Mouse (Mus musculus) kidney, embryonic 15.5 days (tissue): Measurements from ENCODE around the gene Rad23a. TPM values are rescaled to one million over a fixed set of nuclear protein-coding genes. Genes with fewer than 3 reads are reported as not detected.
"Not testable (repeated sequence)": the region's sequence is repeated elsewhere in the genome, so short reads cannot be mapped to it uniquely, and the experiment has no call there.

Source experiments
- ATAC-seq: fragments of 200-750 bp; cut with Nextera tagmentation; replicated peaks from 2 replicates; pipeline ENCODE4 v1.8.0; 2017; ENCODE audit warnings: moderate TSS enrichment; ENCODE audit not compliant: low FRiP score
- H3K27ac ChIP-seq: fragments of 300-500 bp; sonication (generic); 2 replicates; pipeline ENCODE4 v1.5.1; 2015; ENCODE audit warnings: mild to moderate bottlenecking, inconsistent platforms
- H3K27me3 ChIP-seq: fragments of 300-500 bp; sonication (generic); 2 replicates; pipeline ENCODE4 v1.6.1; 2015; ENCODE audit warnings: inconsistent platforms
- H3K36me3 ChIP-seq: fragments of 300-500 bp; sonication (generic); 2 replicates; pipeline ENCODE4 v1.6.1; 2015; ENCODE audit warnings: inconsistent platforms
- H3K4me1 ChIP-seq: fragments of 300-500 bp; sonication (generic); 2 replicates; pipeline ENCODE4 v1.6.1; 2015; ENCODE audit warnings: inconsistent platforms
- H3K4me2 ChIP-seq: fragments of 300-500 bp; sonication (generic); 2 replicates; pipeline ENCODE4 v1.6.1; 2015; ENCODE audit warnings: moderate library complexity, mild to moderate bottlenecking, inconsistent platforms
- H3K4me3 ChIP-seq: fragments of 300-500 bp; sonication (generic); replicated peaks from 2 replicates; pipeline ENCODE4 v1.5.1; 2015; ENCODE audit warnings: mild to moderate bottlenecking, inconsistent platforms
- H3K9ac ChIP-seq: fragments of 300-500 bp; sonication (generic); 2 replicates; pipeline ENCODE4 v1.6.1; 2015; ENCODE audit warnings: mild to moderate bottlenecking, inconsistent platforms
- H3K9me3 ChIP-seq: fragments of 300-500 bp; sonication (generic); replicated peaks from 2 replicates; pipeline ENCODE4 v1.6.1; 2016; ENCODE audit warnings: inconsistent platforms
- WGBS: fragments of 180-500 bp; shearing (Covaris S2); methylation state at CpG from one replicate; pipeline ENCODE4 v1.1.7; 2015; ENCODE audit warnings: mixed read lengths; 5-methylcytosine and 5-hydroxymethylcytosine counted together
- polyA plus RNA-seq: library from polyadenylated mRNA; unstranded; fragments of >200 nt; fragmentation: Nextera tagmentation; extraction: Ambion mirVana; gene quantifications from 2 replicates; pipeline ENCODE4 v1.2.1, GENCODE M21; 2015

Rad23a gene
- polyA plus RNA-seq, 1 experiment from 2014 or later, result 122 TPM

GRCm38 (mm10) chr8:84837912-84838470, 2.5 kb downstream of the Rad23a start:
- Histone ChIP-seq H3K9ac (no peak overlapping the region), H3K27me3 (no peaks in the 10 kb centered on the region), H3K4me3 (no peak overlapping the region), H3K9me3 (no peaks in the 10 kb centered on the region), H3K36me3 (peaks cover 77% of the 10 kb centered on the region), H3K27ac (peak overlapping the region; percentile 68), H3K4me2 (no peak overlapping the region), H3K4me1 (peaks cover 65% of the 10 kb centered on the region)
- 59% methylated on average over 15 of the region's 15 CpGs for WGBS
- ATAC-seq, result no peak

- Histone ChIP-seq H3K9ac (no peak overlapping the region), H3K4me1 (peaks cover 62% of the 10 kb centered on the region), H3K36me3 (peaks cover 70% of the 10 kb centered on the region), H3K4me3 (no peak overlapping the region), H3K27me3 (no peaks in the 10 kb centered on the region), H3K27ac (peak overlapping the region; percentile 68), H3K9me3 (no peaks in the 10 kb centered on the region), H3K4me2 (no peak overlapping the region)
- 32% methylated on average over 8 of the region's 8 CpGs for WGBS
- ATAC-seq, result peak; percentile 16; the same call in 1 of the 2 replicates
These were observed 3.1 kb downstream of the Rad23a start for GRCm38 (mm10) chr8:84837149-84837911.

- H3K27ac ChIP-seq, result peak overlapping the region; percentile 18; the same call in 1 of the 2 replicates
- 72% methylated on average over 10 of the region's 10 CpGs for WGBS
- no peak for ATAC-seq
These were observed 5.3 kb downstream of the Rad23a start for GRCm38 (mm10) chr8:84834866-84835855.

GRCm38 (mm10) chr8:84834002-84834865, 6.2 kb downstream of the Rad23a start:
- Histone ChIP-seq H3K27me3 (no peaks in the 10 kb centered on the region), H3K4me2 (no peak overlapping the region), H3K9me3 (no peaks in the 10 kb centered on the region), H3K4me3 (no peak overlapping the region), H3K36me3 (peaks cover 57% of the 10 kb centered on the region), H3K9ac (no peak overlapping the region), H3K4me1 (peaks cover 59% of the 10 kb centered on the region), H3K27ac (no peak overlapping the region)
- ATAC-seq, result no peak
- 88% methylated on average over 19 of the region's 19 CpGs for WGBS

More at GRCm38 (mm10) chr8:84834866-84835855, 5.3 kb downstream of the Rad23a start:
- Histone ChIP-seq H3K9ac (no peak overlapping the region), H3K9me3 (no peaks in the 10 kb centered on the region), H3K27me3 (no peaks in the 10 kb centered on the region), H3K36me3 (peaks cover 57% of the 10 kb centered on the region), H3K4me1 (peaks cover 66% of the 10 kb centered on the region), H3K4me3 (no peak overlapping the region), H3K4me2 (no peak overlapping the region)

- peaks cover 46% of the 10 kb centered on the region for H3K36me3 ChIP-seq
- H3K9me3 ChIP-seq, result no peaks in the 10 kb centered on the region
- peak overlapping the region; percentile 68 for H3K4me2 ChIP-seq
- no peaks in the 10 kb centered on the region for H3K27me3 ChIP-seq
- H3K4me1 ChIP-seq, result peaks cover 49% of the 10 kb centered on the region
- ATAC-seq, result no peak
- H3K9ac ChIP-seq, result peak overlapping the region; percentile 96
- peak overlapping the region; percentile 89 for H3K4me3 ChIP-seq
- 55% methylated on average over 10 of the region's 10 CpGs for WGBS
- H3K27ac ChIP-seq, result peak overlapping the region; percentile 94
These were observed 7.4 kb downstream of the Rad23a start for GRCm38 (mm10) chr8:84832759-84833742.

GRCm38 (mm10) chr8:84832034-84832717, 8.3 kb downstream of the Rad23a start:
- under 1% methylated on average over 57 of the region's 59 CpGs for WGBS

GRCm38 (mm10) chr8:84831490-84831889, 9.0 kb downstream of the Rad23a start, which contains the start of gene Gadd45gip1:
Gene Gadd45gip1 (plus strand): TSS chr8:84831522.
- Histone ChIP-seq H3K9ac (peak within 1 kb of the TSS; percentile 96), H3K27ac (peak within 1 kb of the TSS; percentile 94), H3K4me1 (peaks cover 34% of the 10 kb centered on the region), H3K4me2 (peak within 1 kb of the TSS; percentile 68), H3K27me3 (no peaks in the 10 kb centered on the region), H3K36me3 (peaks cover 31% of the 10 kb centered on the region), H3K4me3 (peak within 1 kb of the TSS; percentile 89), H3K9me3 (no peaks in the 10 kb centered on the region)
- no peak for ATAC-seq
- 82% methylated on average over 11 of the region's 11 CpGs for WGBS

More at GRCm38 (mm10) chr8:84832034-84832717, 8.3 kb downstream of the Rad23a start:
- peak overlapping the region; percentile 94 for H3K27ac ChIP-seq
- peak; percentile 59 for ATAC-seq
- peaks cover 37% of the 10 kb centered on the region for H3K36me3 ChIP-seq
- peak overlapping the region; percentile 96 for H3K9ac ChIP-seq
- peaks cover 41% of the 10 kb centered on the region for H3K4me1 ChIP-seq
- no peaks in the 10 kb centered on the region for H3K9me3 ChIP-seq
- H3K4me2 ChIP-seq, result peak overlapping the region; percentile 68
- peak overlapping the region; percentile 89 for H3K4me3 ChIP-seq
- no peaks in the 10 kb centered on the region for H3K27me3 ChIP-seq

- H3K27ac ChIP-seq, H3K9ac ChIP-seq, H3K36me3 ChIP-seq, H3K4me2 ChIP-seq, H3K9me3 ChIP-seq, ATAC-seq, H3K27me3 ChIP-seq, H3K4me3 ChIP-seq: not testable (repeated sequence)
- H3K4me1 ChIP-seq, result peaks cover 10% of the 10 kb centered on the region
- 92% methylated on average over 2 of the region's 2 CpGs for WGBS
These were observed 13.9 kb downstream of the Rad23a start for GRCm38 (mm10) chr8:84826518-84826917.

- H3K4me2 ChIP-seq, result no peak overlapping the region
- WGBS, result 56% methylated on average over 4 of the region's 4 CpGs
These were observed 14.8 kb downstream of the Rad23a start for GRCm38 (mm10) chr8:84825636-84826035.

GRCm38 (mm10) chr8:84823653-84824052, 16.8 kb downstream of the Rad23a start:
- Histone ChIP-seq H3K27ac (no peak overlapping the region), H3K4me2 (peak overlapping the region; percentile 56), H3K27me3 (no peaks in the 10 kb centered on the region), H3K9me3 (no peaks in the 10 kb centered on the region), H3K4me3 (peak overlapping the region; percentile 25), H3K4me1 (peaks cover 9% of the 10 kb centered on the region), H3K36me3 (no peaks in the 10 kb centered on the region), H3K9ac (no peak overlapping the region)
- ATAC-seq, result peak; percentile 80
- 1% methylated on average over 18 of the region's 18 CpGs for WGBS

More at GRCm38 (mm10) chr8:84825636-84826035, 14.8 kb downstream of the Rad23a start:
- H3K36me3 ChIP-seq, result no peaks in the 10 kb centered on the region
- H3K4me1 ChIP-seq, result peaks cover 9% of the 10 kb centered on the region
- H3K27me3 ChIP-seq, result no peaks in the 10 kb centered on the region
- H3K27ac ChIP-seq, result no peak overlapping the region
- no peaks in the 10 kb centered on the region for H3K9me3 ChIP-seq
- no peak overlapping the region for H3K4me3 ChIP-seq
- H3K9ac ChIP-seq, result no peak overlapping the region
- no peak for ATAC-seq
